Mouse (Mus musculus) heart, adult 2 months (tissue): Measurements from ENCODE around the gene Kalrn.

Experiments used
- CTCF ChIP-seq: fragments of 200-600 bp; IDR thresholded peaks from 2 replicates; pipeline ENCODE4 v1.8.1; 2022; ENCODE audit warnings: antibody characterized with exemption, mild to moderate bottlenecking, moderate library complexity
- EP300 ChIP-seq: fragments of 200-500 bp; IDR thresholded peaks from 2 replicates; pipeline ENCODE4 v1.6.1; 2011; ENCODE audit warnings: low read depth, low read length, control low read depth; ENCODE audit not compliant: insufficient read depth
- POLR2A ChIP-seq: fragments of 200-500 bp; IDR thresholded peaks from 2 replicates; pipeline ENCODE4 v1.6.1; 2011; ENCODE audit warnings: mild to moderate bottlenecking, low read depth, low read length, control low read depth; ENCODE audit not compliant: insufficient read depth

DNA sequence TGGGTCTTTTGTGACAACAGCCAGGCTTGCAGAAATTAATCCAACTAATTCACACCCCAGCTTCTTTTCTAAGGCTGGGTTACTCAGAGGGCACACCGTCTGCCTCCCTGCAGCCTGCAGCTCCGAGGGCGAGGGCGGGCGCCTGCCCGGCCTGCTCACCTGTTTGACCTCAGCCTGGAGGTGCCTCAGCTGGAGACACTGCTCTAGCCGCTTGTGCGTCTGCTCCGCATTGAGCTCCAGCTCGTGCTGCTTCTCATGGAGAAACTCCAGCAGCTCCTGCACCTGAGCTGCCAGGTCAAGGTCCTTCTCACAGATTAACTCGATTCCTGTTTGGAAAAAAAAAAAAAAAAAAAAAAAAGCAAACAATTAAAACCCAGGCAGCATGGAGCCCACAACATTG is 338.2 kb downstream of the Kalrn start:
- TF ChIP-seq POLR2A: no peak
- TF ChIP-seq CTCF: no peak
- no peak for TF ChIP-seq EP300
